Mouse (Mus musculus) adrenal gland, adult (tissue): ENCODE results near the gene Desi1.

Experiments used
- DNase-seq, 2 experiments: peaks; one replicate each; pipeline ENCODE4 v3.0.0; 2022 to 2023; ENCODE audit warnings: low spot score in 1 of 2; ENCODE audit not compliant: inconsistent age in 2 of 2

Desi1 gene

DNA sequence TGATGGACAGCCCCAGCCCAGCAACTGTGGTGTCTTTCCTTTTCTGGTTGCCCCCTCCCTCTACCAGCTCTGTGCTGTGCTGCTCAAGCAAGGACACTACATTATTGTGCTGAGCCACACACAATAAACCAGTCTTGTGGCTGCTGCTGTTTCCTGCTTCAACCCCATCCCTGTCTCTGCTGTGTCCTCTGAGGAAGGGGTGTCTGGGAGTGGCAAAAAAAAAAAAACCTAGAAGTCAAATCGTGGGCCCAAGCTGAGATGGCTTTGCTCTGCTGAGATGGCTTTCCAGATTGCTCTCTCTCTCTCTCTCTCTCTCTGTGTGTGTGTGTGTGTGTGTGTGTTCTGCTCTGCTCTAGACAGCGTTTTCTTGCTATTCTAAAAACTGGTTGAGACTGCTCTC lies 65.2 kb downstream of the Desi1 start:
- no peak for DNase-seq

DNA sequence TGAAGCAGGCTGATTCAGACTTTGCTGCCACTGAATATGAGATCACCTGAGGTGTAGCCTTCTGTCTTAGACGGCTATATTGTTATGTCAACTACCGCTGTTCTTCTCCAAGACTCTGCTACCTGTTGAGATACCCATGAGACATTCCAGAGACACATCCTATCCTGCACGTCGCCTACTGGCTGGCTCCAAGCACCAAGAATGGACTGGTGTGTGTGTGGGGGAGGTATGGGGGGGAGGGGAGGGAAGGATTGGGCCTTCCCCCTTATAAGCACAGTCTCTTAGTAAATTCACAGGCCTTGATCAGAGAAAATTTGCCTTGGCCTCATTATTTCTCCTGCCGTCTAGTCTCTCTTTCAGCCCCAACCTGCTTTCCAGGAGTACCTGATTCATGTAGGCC lies 65.8 kb downstream of the Desi1 start:
- DNase-seq = no peak

GRCm38 (mm10) chr15:81966062-81966829 lies 67.4 kb downstream of the Desi1 start:
- DNase-seq = no peak

GRCm38 (mm10) chr15:81964980-81965545 lies 68.6 kb downstream of the Desi1 start:
- DNase-seq = peak in 1 of 2 experiments; percentile 62

GRCm38 (mm10) chr15:81964262-81964661 lies 69.4 kb downstream of the Desi1 start:
- peak in 1 of 2 experiments; percentile 70 for DNase-seq

DNA sequence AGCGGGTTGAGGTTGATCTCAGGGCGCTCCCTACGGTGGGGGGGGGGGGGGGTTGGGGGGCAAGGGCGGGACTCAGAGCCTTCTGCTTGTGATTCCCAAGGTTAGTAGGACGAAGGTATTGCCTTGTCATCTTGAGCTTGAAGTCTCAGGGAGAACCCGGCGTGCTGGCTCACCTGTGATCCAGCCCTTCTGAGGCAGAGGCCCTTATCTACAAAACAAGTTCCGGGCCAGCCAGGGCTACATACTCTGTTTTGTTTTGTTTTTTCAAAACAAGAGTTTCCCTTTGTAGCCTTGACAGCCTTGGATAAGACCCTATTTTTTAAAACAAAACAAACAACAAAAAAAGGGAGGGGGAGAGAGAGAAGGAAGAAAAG lies 72.6 kb downstream of the Desi1 start:
- DNase-seq = no peak

- peak; percentile 99 for DNase-seq
These were observed 73.2 kb downstream of the Desi1 start, which contains the start of gene Pmm1 for GRCm38 (mm10) chr15:81960171-81961077. Pmm1 (minus strand) TSS chr15:81960930.

DNA sequence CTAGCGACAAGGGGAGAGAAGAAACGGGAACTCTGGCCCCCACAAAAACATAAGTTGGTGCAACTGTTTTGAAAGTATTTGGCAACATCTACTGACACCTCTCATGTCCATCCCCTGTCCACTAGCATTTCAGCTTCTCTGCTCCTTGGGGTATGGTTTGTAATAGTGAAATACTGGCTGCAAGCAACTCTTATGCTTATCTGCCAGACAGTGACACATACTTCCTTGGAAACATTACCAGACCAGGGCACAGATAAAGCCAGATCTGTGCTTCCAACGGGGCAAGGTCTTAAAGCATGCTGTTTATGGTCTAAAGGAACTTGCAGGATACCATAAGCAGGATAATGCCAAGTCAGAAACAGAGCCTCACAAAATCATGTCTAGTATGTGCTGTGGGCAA lies 74.8 kb downstream of the Desi1 start:
- DNase-seq = peak in 1 of 2 experiments; percentile 75

- DNase-seq = peak in 1 of 2 experiments; percentile 9
These were observed 76.1 kb downstream of the Desi1 start for GRCm38 (mm10) chr15:81957598-81957997.

- peak; percentile 48 to 78 for DNase-seq
These were observed 77.2 kb downstream of the Desi1 start for GRCm38 (mm10) chr15:81956457-81956856.

DNA sequence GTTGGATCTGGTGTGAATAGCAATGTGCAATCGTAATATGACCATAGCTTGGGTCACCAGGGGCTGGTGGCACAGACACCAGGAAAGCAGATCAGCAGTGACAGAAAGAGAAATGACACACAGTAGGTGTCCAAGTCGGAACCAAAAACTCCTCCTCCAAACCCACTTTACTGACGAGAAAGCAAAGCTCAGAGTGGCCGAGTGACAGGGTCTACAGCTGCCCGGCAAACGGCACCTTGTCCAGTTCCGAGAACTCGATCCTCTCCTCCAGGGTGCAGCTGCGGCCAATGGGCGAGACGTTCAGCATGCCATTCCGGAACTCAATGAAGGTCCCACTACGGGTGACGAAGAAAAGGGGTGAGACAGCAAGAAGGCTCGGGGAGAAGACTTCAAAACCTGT lies 78.2 kb downstream of the Desi1 start:
- DNase-seq = no peak

GRCm38 (mm10) chr15:81954716-81955115 lies 78.9 kb downstream of the Desi1 start:
- DNase-seq = no peak

DNA sequence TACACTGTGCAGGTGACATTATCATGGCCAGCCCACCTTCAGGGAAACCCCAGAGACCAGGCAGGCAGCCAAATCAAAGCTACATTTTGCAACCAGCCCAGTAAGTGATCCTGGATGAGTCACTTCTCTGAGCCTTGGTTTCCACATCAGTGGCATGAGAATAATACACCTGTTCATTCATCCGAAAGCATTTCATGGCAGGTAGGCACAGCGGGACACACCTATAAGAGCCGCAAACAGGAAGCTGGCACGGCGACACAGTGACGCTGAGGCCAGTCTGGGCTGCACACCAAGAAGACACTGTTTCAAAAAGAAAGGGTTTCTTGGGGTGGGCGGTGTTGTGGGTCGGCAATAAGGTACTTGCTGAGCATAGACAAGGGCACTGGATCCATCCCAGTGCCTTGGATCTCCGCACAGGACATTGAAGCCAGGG lies 79.5 kb downstream of the Desi1 start:
- DNase-seq = no peak

- DNase-seq = no peak
These were observed 81.4 kb downstream of the Desi1 start for GRCm38 (mm10) chr15:81952310-81952709.

GRCm38 (mm10) chr15:81951159-81951558 lies 82.5 kb downstream of the Desi1 start:
- DNase-seq = no peak

DNA sequence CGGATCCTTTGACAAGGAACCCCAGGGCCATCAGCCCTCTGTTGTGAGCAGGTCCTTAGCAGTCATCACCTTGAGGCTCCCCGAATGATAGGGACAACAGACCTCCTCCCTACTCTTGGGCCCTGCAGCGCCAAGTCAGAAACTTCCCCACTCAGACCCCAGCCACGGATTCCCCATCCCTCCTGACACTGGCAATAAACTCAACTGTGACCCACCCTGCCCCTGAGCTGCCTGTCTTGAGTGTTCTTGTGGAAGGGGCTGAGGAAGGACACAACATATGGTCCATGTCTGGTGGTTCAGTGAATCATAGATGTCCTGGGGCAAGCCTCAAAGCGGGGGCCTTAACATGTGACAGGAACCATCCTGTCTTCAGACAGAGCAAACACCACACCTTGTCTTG lies 82.9 kb downstream of the Desi1 start:
- no peak for DNase-seq

- DNase-seq = no peak
These were observed 84.1 kb downstream of the Desi1 start for GRCm38 (mm10) chr15:81949476-81950131.

DNA sequence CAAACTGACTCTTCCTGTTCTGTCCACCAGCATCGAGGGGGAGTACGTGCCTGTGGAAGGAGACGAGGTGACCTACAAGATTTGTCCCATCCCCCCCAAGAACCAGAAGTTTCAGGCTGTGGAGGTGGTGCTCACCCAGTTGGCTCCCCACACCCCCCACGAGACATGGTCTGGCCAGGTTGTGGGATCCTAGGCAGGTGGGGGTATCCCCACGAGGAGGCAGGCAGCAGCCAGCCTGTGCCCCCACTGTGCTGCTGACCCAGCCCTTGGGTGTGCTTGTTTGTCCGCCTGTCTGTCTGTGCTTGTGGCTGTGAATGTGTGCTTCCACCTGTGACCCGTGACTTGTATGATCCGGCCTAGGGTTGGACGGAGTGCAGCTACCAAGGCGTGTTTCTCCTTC lies 84.6 kb downstream of the Desi1 start:
- DNase-seq = no peak

DNA sequence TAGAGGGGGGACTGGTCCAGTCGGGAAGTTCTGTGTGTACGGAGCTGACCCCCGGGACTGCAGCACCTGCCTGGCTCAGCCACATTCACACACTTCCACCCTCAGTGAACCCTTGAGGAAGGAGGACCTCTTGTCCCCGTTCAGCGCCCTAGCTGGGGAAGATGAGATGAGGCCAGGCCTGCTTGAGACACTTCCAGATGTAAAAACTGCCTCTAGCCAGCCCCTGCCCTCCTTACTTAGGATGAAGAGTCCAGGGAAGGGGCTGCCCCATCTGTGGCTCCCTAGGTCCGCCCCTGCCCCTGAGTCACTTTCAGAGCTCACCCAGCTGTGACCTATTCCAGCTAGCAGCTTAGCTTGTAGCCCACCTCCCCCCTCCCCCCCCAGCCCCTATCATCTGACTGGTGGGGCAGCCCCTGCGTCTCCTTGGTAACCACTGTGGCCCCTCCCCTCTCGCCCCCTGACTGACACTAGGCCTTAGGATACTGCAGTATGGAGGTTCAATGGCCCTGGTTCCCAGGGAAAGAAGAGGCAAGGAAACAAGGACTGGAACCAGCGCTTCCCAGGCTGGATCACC lies 90.4 kb downstream of the Desi1 start:
- DNase-seq = no peak
